Mouse (Mus musculus) c-Kit-positive CD71-negative TER-119-negative erythroid progenitor cells, embryonic 14.5 days (primary cell): ENCODE measurements at regions not wholly inside any gene's neighbourhood (a gene's known extent, or its start where the extent isn't known, plus 50 kb on each side); places are given as distances from the start of the nearest gene placed in this dataset.

Experiments
- DNase-seq: peaks from one replicate; pipeline ENCODE4 v3.0.0-alpha.2; 2013; ENCODE audit warnings: low read depth

GRCm38 (mm10) chr1:92386752-92387151 is 86.9 kb downstream of the Ndufa10 start:
- no peak for DNase-seq

GRCm38 (mm10) chr1:92384945-92385344 is 88.7 kb downstream of the Ndufa10 start:
- no peak for DNase-seq

- DNase-seq, result no peak
Observed at GRCm38 (mm10) chr1:92383749-92384148, 89.9 kb downstream of the Ndufa10 start.

GRCm38 (mm10) chr1:92379510-92379886 is 94.2 kb downstream of the Ndufa10 start:
- DNase-seq, result no peak

- DNase-seq, result no peak
Observed at GRCm38 (mm10) chr1:92378741-92379509, 94.7 kb downstream of the Ndufa10 start.

GRCm38 (mm10) chr1:92376456-92376855 is 97.2 kb downstream of the Ndufa10 start:
- no peak for DNase-seq

GRCm38 (mm10) chr1:92372222-92372990 is 101.3 kb downstream of the Ndufa10 start:
- no peak for DNase-seq

- no peak for DNase-seq
Observed at GRCm38 (mm10) chr1:92371357-92371981, 102.2 kb downstream of the Ndufa10 start.

GRCm38 (mm10) chr1:92370842-92371241 is 102.8 kb downstream of the Ndufa10 start:
- DNase-seq, result no peak

- DNase-seq, result no peak
Observed at GRCm38 (mm10) chr1:92369972-92370371, 103.7 kb downstream of the Ndufa10 start.

GRCm38 (mm10) chr1:92366249-92366648 is 107.4 kb downstream of the Ndufa10 start:
- no peak for DNase-seq

- DNase-seq, result no peak
Observed at GRCm38 (mm10) chr1:92365366-92366075, 108.1 kb downstream of the Ndufa10 start.

- DNase-seq, result no peak
Observed at GRCm38 (mm10) chr1:92361677-92362076, 112.0 kb downstream of the Ndufa10 start.

GRCm38 (mm10) chr1:92360255-92360654 is 113.4 kb downstream of the Ndufa10 start:
- DNase-seq, result peak; percentile 31

GRCm38 (mm10) chr1:92359473-92359872 is 114.2 kb downstream of the Ndufa10 start:
- DNase-seq, result no peak

GRCm38 (mm10) chr1:92358758-92359287 is 114.8 kb downstream of the Ndufa10 start:
- no peak for DNase-seq

GRCm38 (mm10) chr1:92348353-92349005 is 125.2 kb downstream of the Ndufa10 start:
- DNase-seq, result no peak

- no peak for DNase-seq
Observed at GRCm38 (mm10) chr1:92347656-92348055, 126.0 kb downstream of the Ndufa10 start.

- no peak for DNase-seq
Observed at GRCm38 (mm10) chr1:92343768-92344167, 129.9 kb downstream of the Ndufa10 start.

- DNase-seq, result no peak
Observed at GRCm38 (mm10) chr1:92343161-92343598, 130.5 kb downstream of the Ndufa10 start.

- no peak for DNase-seq
Observed at GRCm38 (mm10) chr1:92341846-92342540, 131.7 kb downstream of the Ndufa10 start.
